Mouse (Mus musculus): ENCODE measurements at regions not wholly inside any gene's neighbourhood (a gene's known extent, or its start where the extent isn't known, plus 50 kb on each side); places are given as distances from the start of the nearest gene placed in this dataset.

DNA sequence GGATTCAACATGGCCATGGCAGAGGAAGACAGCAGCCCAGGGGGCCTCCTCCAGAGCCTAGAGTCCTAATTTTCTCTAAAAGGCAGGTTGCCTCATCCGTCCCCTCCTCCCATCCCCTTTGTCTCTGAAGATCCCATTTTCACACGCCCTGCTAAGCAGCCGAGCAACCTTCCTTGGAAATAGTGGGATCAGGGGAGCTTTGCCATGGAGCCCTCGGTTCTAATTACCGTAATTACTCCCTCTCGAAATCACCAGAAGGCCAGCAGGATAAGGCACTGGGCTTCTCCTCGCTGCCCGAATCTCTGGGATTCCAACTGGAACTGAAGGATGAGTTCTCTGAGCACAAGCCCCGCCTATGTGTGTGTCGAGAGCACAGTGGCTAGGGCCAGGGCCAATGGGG lies 63.5 kb upstream of the Irx3 start:
- H3K27ac ChIP-seq (ENCODE audit: low read length), result no peak overlapping the region
- no peaks in the 10 kb centered on the region for H3K4me1 ChIP-seq (replicated peaks; ENCODE audit: control insufficient read depth, insufficient read depth, low read length)
- no peaks in the 10 kb centered on the region for H3K36me3 ChIP-seq (ENCODE audit: control insufficient read depth, insufficient read depth, low read length)
- H3K4me2 ChIP-seq (ENCODE audit: low read depth, low read length), result no peak overlapping the region
- H3K9ac ChIP-seq (ENCODE audit: low read length), result no peak overlapping the region
- peaks cover 12% of the 10 kb centered on the region; the same call in 1 of the 2 replicates for H3K27me3 ChIP-seq (ENCODE audit: control insufficient read depth, insufficient read depth, low read depth, low read length)
- no peaks in the 10 kb centered on the region for H3K9me3 ChIP-seq (ENCODE audit: control insufficient read depth, low read length)
- H3K4me3 ChIP-seq (ENCODE audit: low read length), result no peak overlapping the region
- 36% methylated on average over 10 of the region's 10 CpGs for WGBS
- ATAC-seq (ENCODE audit: low read depth), result no peak

DNA sequence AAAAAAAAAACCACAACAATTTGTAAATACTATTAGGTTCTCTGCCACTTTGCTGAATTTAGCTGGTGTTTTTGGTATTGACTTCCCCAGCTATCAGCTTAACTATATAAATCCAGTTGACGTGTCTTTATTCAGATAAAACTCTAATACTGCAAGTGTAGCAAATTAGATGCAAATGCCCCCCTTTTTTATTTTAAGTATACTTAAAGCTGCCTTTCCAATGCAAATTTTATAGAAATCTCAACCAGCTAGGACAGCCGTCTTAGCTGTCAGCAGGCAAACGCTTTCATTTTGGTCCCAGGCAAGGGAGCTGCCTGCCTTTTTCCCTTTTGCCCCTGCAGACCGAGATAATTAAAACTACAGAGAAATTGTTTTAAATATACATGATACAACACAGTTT lies 61.6 kb upstream of the Irx3 start:
- WGBS, result 47% methylated on average over 4 of the region's 4 CpGs
- H3K4me1 ChIP-seq (replicated peaks; ENCODE audit: control insufficient read depth, insufficient read depth, low read length), result no peaks in the 10 kb centered on the region
- H3K9ac ChIP-seq (ENCODE audit: low read length), result no peak overlapping the region
- no peak overlapping the region for H3K4me3 ChIP-seq (ENCODE audit: low read length)
- ATAC-seq (ENCODE audit: low read depth), result no peak
- H3K36me3 ChIP-seq (ENCODE audit: control insufficient read depth, insufficient read depth, low read length), result no peaks in the 10 kb centered on the region
- H3K27ac ChIP-seq (ENCODE audit: low read length), result no peak overlapping the region
- H3K9me3 ChIP-seq (ENCODE audit: control insufficient read depth, low read length), result no peaks in the 10 kb centered on the region
- no peak overlapping the region for H3K4me2 ChIP-seq (ENCODE audit: low read depth, low read length)
- peaks cover 12% of the 10 kb centered on the region; the same call in 1 of the 2 replicates for H3K27me3 ChIP-seq (ENCODE audit: control insufficient read depth, insufficient read depth, low read depth, low read length)

DNA sequence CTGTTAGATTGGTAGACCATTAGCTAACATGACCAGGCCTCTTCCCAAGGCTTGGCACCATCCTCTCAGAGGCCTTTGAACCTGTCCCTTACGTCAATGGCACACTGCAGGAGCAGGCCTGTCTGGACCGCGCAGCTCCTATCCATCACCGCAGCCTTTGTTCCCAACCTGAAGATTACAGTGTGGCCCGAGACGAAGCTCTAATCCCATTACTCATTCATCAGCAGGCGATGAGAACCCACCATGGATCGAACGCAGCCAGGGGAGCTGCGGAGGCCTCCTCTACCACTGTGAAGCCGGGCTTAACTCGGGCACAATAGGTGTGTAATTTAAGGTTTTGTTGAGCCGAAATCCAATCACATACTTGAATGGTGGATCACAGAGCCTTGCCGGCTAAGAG lies 54.0 kb upstream of the Irx3 start:
- no peaks in the 10 kb centered on the region for H3K9me3 ChIP-seq (ENCODE audit: control insufficient read depth, low read length)
- no peaks in the 10 kb centered on the region for H3K27me3 ChIP-seq (ENCODE audit: control insufficient read depth, insufficient read depth, low read depth, low read length)
- no peaks in the 10 kb centered on the region for H3K36me3 ChIP-seq (ENCODE audit: control insufficient read depth, insufficient read depth, low read length)
- H3K9ac ChIP-seq (ENCODE audit: low read length), result no peak overlapping the region
- H3K4me3 ChIP-seq (ENCODE audit: low read length), result no peak overlapping the region
- no peak overlapping the region for H3K4me2 ChIP-seq (ENCODE audit: low read depth, low read length)
- no peak overlapping the region for H3K27ac ChIP-seq (ENCODE audit: low read length)
- no peaks in the 10 kb centered on the region for H3K4me1 ChIP-seq (replicated peaks; ENCODE audit: control insufficient read depth, insufficient read depth, low read length)
- ATAC-seq (ENCODE audit: low read depth), result no peak
- WGBS, result 66% methylated on average over 14 of the region's 14 CpGs

DNA sequence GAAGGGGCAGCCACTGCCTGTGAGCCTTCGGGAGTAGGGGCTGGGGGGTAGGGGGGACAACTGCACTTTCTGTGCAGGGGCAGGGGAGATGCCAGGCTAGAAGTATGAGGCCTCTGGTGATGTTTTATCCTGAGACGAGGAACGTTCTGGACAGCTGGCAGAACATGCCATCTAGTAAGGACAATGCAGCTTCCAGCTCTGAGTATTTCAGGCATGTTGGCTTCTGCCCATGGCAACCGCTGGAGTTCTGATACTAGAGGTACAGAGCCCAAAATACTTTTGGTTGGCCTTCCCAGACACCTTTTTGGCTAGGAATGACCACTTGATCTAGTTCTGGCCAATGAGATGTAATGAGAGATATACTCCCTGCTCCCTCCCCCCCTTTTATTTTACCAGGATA lies 52.5 kb upstream of the Irx3 start:
- H3K27ac ChIP-seq (ENCODE audit: low read length), result no peak overlapping the region
- H3K27me3 ChIP-seq (ENCODE audit: control insufficient read depth, insufficient read depth, low read depth, low read length), result no peaks in the 10 kb centered on the region
- H3K36me3 ChIP-seq (ENCODE audit: control insufficient read depth, insufficient read depth, low read length), result no peaks in the 10 kb centered on the region
- H3K9me3 ChIP-seq (ENCODE audit: control insufficient read depth, low read length), result no peaks in the 10 kb centered on the region
- no peaks in the 10 kb centered on the region for H3K4me1 ChIP-seq (replicated peaks; ENCODE audit: control insufficient read depth, insufficient read depth, low read length)
- H3K4me2 ChIP-seq (ENCODE audit: low read depth, low read length), result no peak overlapping the region
- no peak overlapping the region for H3K4me3 ChIP-seq (ENCODE audit: low read length)
- no peak overlapping the region for H3K9ac ChIP-seq (ENCODE audit: low read length)
- 78% methylated on average over 4 of the region's 4 CpGs for WGBS
- no peak for ATAC-seq (ENCODE audit: low read depth)

DNA sequence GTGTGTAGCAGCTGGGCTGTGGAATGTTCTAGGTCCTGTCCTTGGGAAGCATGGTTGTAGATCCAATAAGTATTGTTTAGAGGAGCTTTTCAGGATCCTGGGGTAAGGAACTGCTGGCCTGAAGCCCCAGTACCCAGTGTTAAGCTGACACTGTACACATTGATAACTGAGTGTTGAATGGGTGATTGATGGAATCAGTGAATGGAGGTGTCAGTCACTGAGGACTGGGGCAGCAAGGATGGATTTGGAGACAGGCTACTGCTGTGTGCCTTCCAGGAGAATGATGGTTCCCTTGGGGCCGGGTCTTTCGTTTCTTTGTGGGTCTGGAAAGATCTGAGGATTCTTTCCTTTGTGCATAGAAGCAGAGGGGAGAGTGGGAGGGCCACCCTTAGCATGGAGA lies 51.9 kb upstream of the Irx3 start:
- H3K4me3 ChIP-seq (ENCODE audit: low read length), result no peak overlapping the region
- WGBS, result 31% methylated on average over 2 of the region's 2 CpGs
- no peaks in the 10 kb centered on the region for H3K9me3 ChIP-seq (ENCODE audit: control insufficient read depth, low read length)
- no peaks in the 10 kb centered on the region for H3K4me1 ChIP-seq (replicated peaks; ENCODE audit: control insufficient read depth, insufficient read depth, low read length)
- H3K36me3 ChIP-seq (ENCODE audit: control insufficient read depth, insufficient read depth, low read length), result no peaks in the 10 kb centered on the region
- H3K27me3 ChIP-seq (ENCODE audit: control insufficient read depth, insufficient read depth, low read depth, low read length), result no peaks in the 10 kb centered on the region
- no peak overlapping the region for H3K9ac ChIP-seq (ENCODE audit: low read length)
- no peak for ATAC-seq (ENCODE audit: low read depth)
- H3K27ac ChIP-seq (ENCODE audit: low read length), result no peak overlapping the region
- H3K4me2 ChIP-seq (ENCODE audit: low read depth, low read length), result no peak overlapping the region

DNA sequence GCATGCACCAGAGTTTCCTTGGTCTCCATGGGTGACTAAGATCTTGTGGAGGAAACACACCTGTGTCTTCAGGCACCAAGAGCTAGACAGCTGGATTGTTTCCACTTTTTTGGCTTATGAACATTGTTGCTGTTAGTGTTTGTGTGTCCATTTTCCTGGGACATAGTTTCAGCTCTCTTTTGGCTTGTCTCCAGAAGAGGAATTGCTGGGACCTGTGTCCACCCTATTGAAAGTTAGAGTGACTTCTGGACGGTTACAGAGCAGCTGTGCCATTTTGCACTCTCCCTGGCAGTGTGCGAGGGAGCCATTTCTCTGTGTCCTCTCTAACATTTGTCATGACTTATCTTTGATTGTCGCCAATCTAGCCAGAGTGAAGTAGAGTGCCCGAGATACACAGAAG lies 51.5 kb upstream of the Irx3 start:
- WGBS, result 46% methylated on average over 4 of the region's 4 CpGs
- H3K27me3 ChIP-seq (ENCODE audit: control insufficient read depth, insufficient read depth, low read depth, low read length), result no peaks in the 10 kb centered on the region
- H3K9me3 ChIP-seq (ENCODE audit: control insufficient read depth, low read length), result no peaks in the 10 kb centered on the region
- H3K4me1 ChIP-seq (replicated peaks; ENCODE audit: control insufficient read depth, insufficient read depth, low read length), result no peaks in the 10 kb centered on the region
- H3K9ac ChIP-seq (ENCODE audit: low read length), result no peak overlapping the region
- no peaks in the 10 kb centered on the region for H3K36me3 ChIP-seq (ENCODE audit: control insufficient read depth, insufficient read depth, low read length)
- no peak overlapping the region for H3K4me3 ChIP-seq (ENCODE audit: low read length)
- no peak for ATAC-seq (ENCODE audit: low read depth)
- no peak overlapping the region for H3K27ac ChIP-seq (ENCODE audit: low read length)
- no peak overlapping the region for H3K4me2 ChIP-seq (ENCODE audit: low read depth, low read length)

All from lung, embryonic 16.5 days (tissue).